Mouse (Mus musculus) MN1 (cell line): ENCODE data around the gene Actl6b.

Experiments
- DNase-seq: peaks from one replicate; pipeline ENCODE4 v3.0.0-alpha.2; 2016; ENCODE audit warnings: low spot score

Gene Actl6b

GRCm38 (mm10) chr5:137565744-137566143 is 12.4 kb downstream of the Actl6b start:
- no peak for DNase-seq

DNA sequence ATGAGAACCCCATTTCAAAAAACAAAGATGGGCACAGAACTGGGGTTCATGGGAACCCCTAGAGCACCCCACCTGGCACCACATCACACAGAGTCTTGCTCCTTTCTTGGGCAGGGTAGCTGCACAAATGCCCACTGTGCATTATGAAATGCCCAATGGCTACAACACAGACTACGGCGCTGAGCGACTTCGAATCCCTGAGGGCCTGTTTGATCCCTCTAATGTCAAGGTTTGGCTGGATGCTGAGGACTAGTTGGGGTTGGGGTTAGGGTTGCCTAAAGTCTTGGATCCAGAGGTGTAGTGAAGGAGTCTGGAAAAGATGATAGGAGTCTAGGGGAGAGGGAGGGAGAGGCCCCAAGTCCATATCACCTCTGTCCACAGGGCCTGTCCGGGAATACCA is 13.1 kb downstream of the Actl6b start:
- DNase-seq, result no peak

DNA sequence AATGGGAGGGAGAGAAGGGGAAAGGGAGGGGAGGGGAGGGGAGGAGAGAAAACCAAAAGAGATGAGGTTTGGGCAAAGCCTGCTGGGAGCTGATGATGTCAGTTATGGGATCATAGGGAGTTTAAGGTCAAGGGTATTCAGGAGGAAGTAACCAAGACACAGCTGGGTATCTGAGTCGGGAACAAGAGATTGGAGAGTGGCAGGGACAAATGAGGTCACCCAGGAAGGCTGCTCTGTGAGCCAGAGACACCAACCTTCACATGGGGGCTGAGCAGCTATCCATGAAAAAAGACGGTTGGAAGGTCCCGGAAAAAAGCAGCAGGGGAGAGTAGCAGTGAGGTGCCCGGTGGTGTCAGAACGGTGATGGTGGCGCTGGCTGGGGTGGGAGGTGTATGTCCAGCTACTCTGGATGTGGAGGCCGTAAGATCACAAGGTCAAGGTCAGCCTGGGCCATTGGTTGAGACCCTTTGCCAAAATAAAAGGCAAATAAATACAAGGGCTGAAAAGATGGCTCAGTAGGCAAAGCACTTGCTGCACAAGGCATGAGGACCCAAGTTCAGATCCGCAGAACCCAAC is 15.0 kb downstream of the Actl6b start:
- DNase-seq, result no peak

GRCm38 (mm10) chr5:137569031-137569430 is 15.7 kb downstream of the Actl6b start:
- no peak for DNase-seq

DNA sequence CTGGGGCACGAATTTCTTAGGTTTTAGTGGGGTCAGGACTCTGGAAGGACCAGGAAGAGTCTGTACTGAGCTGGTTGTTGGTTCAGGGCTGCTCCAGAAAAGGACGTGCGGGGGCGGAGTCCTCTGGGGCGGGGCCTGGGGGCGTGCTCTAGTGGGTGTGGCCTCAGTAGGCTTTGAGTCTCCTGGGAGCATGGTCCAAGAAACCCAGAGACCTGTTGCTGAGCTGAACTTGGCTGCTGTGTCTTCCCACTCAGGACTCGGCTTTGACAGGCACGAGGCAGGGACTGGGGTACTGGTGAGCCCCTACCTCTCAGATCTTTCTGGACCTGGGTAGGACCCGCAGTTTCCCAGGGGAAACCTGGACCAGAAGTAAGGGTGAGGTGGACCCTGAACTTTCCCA is 16.3 kb downstream of the Actl6b start, which contains the start of gene Tfr2:
Gene Tfr2, plus strand, starts transcription at position 176 of the 400 bp plus-strand sequence.
- DNase-seq, result no peak

- no peak for DNase-seq
Observed at GRCm38 (mm10) chr5:137570181-137570580, 16.9 kb downstream of the Actl6b start.

DNA sequence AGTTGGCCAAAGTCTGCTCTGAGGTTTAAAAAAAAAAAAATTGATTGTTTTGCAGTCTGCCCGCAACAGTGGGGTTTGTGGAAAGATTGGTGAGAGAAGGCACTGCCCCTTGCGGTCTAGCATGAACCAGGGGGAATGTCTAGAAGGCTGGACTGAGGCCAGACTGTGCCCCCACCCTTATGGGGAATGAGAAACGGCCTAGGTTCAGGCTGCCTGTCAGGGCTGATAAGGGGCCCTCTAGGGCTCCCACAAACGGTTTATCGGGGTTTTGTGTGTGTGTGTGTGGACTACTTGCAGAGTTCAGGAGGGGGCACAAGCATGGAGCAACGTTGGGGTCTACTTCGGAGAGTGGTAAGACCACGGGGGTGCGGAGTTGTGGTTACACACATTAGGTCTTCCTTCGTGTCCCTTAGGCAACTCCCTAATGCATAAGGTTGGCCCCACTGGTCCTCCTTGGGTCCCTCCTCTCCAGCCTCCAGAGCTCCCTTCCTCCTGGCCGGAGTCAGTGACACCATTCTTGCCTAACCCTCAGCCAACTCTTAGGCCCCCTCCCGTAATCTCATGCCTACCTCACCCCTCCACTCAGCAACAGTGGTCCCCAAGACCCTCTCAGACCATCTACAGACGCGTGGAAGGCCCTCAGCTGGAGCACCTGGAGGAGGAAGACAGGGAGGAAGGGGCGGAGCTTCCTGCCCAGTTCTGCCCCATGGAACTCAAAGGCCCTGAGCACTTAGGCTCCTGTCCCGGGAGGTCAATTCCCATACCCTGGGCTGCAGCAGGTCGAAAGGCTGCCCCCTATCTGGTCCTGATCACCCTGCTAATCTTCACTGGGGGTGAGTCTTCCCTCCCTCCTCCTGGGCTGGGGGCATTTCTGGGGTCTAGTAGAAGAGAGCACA is 17.6 kb downstream of the Actl6b start:
- DNase-seq, result no peak

DNA sequence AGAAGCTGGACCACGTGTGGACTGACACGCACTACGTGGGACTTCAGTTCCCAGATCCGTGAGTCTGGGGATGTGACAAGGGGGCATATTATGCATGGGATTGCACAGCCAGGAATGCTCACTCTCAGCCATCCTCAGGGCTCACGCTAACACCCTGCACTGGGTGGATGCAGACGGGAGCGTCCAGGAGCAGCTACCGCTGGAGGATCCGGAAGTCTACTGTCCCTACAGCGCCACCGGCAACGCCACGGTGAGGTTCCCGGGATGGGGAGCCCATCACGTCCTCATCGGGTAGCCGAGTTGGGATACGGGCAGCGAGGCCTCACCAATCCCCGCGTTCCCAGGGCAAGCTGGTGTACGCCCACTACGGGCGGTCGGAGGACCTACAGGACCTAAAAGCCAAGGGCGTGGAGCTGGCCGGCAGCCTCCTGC is 21.2 kb downstream of the Actl6b start:
- peak; percentile 88 for DNase-seq

- DNase-seq, result no peak
Observed at GRCm38 (mm10) chr5:137580246-137580645, 26.9 kb downstream of the Actl6b start.

DNA sequence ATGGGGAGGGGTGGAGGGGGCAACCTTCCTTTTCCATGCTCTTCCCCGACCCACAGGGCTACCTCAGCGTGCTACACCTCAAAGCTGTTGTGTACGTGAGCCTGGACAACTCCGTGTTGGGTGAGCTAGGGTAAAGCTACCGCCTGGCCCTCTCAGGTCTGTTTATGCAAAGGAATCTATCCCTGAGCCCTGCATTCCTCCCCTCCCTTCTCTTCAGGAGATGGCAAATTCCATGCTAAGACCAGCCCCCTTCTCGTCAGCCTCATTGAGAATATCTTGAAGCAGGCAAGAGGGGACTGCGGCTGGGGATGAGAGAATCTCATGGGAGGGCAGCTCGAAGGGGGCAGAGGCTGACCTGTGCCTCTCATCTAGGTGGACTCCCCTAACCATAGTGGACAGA is 29.4 kb downstream of the Actl6b start:
- no peak for DNase-seq

- peak; percentile 90 for DNase-seq
Observed at GRCm38 (mm10) chr5:137583670-137584169, 30.4 kb downstream of the Actl6b start.

- peak; percentile 71 for DNase-seq
Observed at GRCm38 (mm10) chr5:137584976-137585375, 31.7 kb downstream of the Actl6b start.

DNA sequence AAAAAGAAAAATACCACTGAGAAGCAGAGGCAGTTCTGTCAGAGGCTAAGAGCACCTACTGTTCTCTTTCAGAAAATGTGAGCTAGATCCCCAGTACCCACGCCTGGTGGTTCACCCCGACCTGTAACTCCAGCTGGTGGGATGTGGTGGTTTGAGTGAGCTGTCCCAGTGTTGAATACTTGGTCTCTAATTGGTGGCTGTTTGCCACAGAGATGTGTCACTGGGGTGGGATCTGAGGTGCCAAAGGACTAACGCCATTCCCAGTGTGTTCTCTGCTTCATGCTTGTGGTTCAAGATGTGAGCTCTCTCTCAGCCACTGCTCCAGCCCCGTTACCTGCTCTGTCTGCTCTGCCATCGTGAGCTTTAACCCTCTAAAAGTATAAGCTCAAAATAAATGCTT is 37.2 kb downstream of the Actl6b start:
- DNase-seq, result no peak

GRCm38 (mm10) chr5:137595921-137596320 is 42.6 kb downstream of the Actl6b start:
- DNase-seq, result no peak

- DNase-seq, result no peak
Observed at GRCm38 (mm10) chr5:137596601-137597261, 43.4 kb downstream of the Actl6b start.

GRCm38 (mm10) chr5:137597625-137598024 is 44.3 kb downstream of the Actl6b start:
- DNase-seq, result no peak

GRCm38 (mm10) chr5:137598100-137598826 is 44.9 kb downstream of the Actl6b start:
- no peak for DNase-seq

- DNase-seq, result no peak
Observed at GRCm38 (mm10) chr5:137599600-137599999, 46.3 kb downstream of the Actl6b start.

DNA sequence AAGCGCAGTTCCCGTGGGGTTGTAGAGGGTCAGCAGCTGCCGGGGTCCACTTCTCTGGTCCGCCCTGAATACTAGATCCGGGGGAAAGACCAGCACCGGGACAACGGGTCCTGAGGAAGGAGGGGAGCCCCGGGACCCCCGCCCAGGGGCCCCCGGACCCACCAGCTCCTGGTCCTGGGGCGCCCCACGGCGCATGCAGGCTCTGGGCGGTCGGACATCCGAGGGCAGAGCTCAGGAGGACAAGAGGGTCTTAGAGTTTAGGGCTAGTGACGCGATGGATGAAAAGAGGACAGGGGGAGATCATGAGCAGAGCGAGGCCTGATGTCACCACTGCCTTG is 46.9 kb downstream of the Actl6b start:
- no peak for DNase-seq

GRCm38 (mm10) chr5:137600619-137601364 is 47.5 kb downstream of the Actl6b start, which contains the start of gene Mospd3:
TSS of gene Mospd3 (minus strand) at chr5:137601058.
- DNase-seq, result peak; percentile 99

GRCm38 (mm10) chr5:137601365-137601729 is 48.0 kb downstream of the Actl6b start:
- no peak for DNase-seq
